Mouse (Mus musculus): ENCODE measurements around the gene Gm45234. TPM values are rescaled to one million over a fixed set of nuclear protein-coding genes. Genes with fewer than 3 reads are reported as not detected.

Gm45234 gene
- polyA plus RNA-seq, 1 experiment from 2014 or later = not detected

DNA sequence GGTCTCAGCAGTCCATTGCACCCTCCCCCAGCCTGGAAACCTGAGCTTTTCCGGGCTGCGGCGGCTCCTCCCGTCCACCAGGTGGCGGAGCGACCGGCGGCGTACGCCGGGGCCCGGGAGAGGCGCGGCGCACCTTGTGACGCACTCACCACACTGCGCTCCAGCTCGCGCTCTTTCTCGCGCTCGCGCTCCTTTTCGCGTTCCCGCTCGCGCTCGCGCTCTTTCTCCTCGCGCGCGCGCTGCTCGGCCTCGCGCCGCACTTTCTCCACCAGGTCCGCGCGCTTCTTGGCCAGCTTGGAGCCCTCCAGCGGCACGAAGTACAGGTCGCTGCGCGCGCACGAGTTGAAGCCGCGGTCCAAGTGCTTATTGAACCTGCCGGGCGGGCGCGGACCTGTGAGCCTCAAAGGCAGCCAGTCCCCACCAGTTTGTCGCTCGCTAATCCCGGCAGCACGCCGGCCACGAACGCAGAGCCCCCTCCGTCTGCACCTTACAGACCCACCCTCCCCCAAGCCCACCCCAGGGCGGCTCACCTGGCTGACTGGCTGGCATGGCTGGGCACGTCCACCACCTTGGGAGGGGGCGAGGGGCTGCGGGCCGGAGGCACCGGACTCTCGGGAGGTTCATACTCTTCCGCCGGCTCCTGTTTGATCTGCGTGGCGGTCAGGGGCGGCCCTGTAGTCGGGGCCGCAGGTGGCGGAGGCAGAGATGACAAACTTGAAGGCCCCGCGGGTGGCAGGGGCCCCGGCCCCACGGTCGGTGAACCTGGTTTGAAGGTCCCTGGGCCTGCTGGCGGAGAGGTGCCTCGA is 10.1 kb downstream of the Gm45234 start:
- peak overlapping the region; percentile 82 for H3K9ac ChIP-seq
- peak overlapping the region; percentile 87 for H3K27ac ChIP-seq
- peaks cover 27% of the 10 kb centered on the region for H3K4me1 ChIP-seq (replicated peaks)
- H3K27me3 ChIP-seq (replicated peaks) = no peaks in the 10 kb centered on the region
- 1% methylated on average over 85 of the region's 85 CpGs for WGBS
- ATAC-seq = peak; percentile 84
- peak overlapping the region; percentile 96 for H3K4me2 ChIP-seq (replicated peaks)
- H3K36me3 ChIP-seq = peaks cover 39% of the 10 kb centered on the region
- peak overlapping the region; percentile 47 for H3K4me3 ChIP-seq (replicated peaks)
- no peaks in the 10 kb centered on the region for H3K9me3 ChIP-seq

DNA sequence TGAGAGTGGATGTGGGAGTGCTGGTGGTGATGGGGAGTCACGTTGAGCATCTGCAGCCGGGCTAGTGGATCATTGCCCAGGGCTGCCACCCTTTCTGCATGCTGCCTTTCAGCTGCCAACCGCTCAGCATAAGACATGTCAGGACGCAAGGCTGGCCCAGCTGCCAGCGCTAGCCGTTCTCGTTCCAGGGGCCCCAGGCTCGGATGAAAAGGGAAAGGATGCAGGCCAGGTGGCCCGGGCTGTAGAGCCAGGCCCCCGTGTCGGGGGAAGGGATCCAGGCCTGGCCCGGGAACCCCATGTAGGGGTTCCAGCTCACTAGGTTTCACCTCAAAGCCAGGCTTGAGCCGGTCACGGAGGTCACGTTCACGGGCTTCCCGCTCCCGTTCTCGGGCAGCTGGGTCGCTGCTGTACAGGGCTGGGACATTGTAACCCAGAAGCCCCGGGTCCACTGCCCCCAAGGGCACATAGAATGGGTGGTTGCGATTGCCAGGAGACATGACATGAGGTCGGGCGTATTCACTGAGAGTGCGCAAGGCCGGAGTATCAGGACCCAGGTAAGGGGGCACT is 11.0 kb downstream of the Gm45234 start:
- Histone ChIP-seq H3K27ac (peak overlapping the region; percentile 87; the same call in 1 of the 2 replicates), H3K9ac (peak overlapping the region; percentile 82), H3K27me3 (replicated peaks) (no peaks in the 10 kb centered on the region), H3K4me1 (replicated peaks) (peaks cover 30% of the 10 kb centered on the region), H3K4me3 (replicated peaks) (peak overlapping the region; percentile 47), H3K4me2 (replicated peaks) (peak overlapping the region; percentile 96), H3K36me3 (peaks cover 39% of the 10 kb centered on the region), H3K9me3 (no peaks in the 10 kb centered on the region)
- WGBS = 73% methylated on average over 26 of the region's 26 CpGs
- no peak for ATAC-seq

DNA sequence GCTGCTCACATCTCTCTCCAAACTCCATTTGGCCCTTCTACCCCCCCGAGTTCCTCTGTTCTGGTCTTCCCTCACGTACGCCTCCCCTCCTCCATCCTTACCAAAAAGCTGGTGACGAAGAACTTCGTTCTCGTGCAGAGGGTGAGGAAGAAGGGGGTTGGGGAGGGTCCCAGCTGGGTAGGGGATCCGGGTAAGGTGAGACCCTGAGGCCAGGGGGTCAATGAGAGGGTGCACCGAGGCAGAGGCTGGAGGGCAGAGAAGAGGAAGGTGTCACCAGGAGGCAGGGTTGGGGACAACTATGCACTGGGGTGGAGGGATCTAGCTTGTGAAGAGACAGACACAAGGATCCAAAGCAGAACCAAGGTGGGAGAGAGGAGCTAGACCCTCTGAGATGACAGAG is 12.2 kb downstream of the Gm45234 start:
- Histone ChIP-seq H3K9ac (no peak overlapping the region), H3K4me2 (replicated peaks) (no peak overlapping the region), H3K27ac (no peak overlapping the region), H3K4me3 (replicated peaks) (no peak overlapping the region), H3K4me1 (replicated peaks) (peaks cover 35% of the 10 kb centered on the region), H3K36me3 (peaks cover 32% of the 10 kb centered on the region), H3K27me3 (replicated peaks) (no peaks in the 10 kb centered on the region), H3K9me3 (no peaks in the 10 kb centered on the region)
- ATAC-seq = no peak
- 89% methylated on average over 8 of the region's 8 CpGs for WGBS

DNA sequence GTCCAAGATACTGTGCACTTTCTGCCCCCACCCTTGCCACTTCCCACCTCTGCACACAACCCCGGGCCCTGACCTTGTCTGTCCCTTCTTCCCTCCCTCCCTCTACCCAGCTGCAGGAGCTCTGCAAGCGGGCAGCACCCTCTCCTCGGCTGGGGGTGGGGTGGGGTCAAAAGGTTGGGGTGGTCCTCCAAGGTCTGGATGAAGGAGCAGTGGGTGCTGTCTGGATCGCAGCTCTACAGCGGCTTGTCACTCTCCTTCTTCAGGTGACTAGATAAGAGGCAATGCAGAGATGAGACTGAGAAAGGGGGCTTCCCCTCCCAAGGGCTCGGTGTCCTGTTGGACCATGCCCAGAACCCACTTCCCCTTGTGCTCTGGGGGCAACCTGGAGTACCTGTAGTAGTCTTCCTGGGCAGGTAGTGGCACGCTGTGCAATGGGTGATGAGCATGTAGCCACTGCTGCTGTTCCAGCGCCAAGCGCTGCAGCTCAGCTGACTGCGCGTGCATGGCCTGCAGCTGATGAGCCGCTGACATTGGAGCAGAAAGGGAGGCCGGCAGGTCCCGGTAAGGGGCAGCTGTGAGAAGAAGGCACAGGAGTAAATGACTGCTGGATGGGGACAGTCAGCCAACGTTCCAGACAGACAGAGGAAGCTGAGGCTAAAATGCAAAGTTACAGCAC is 12.8 kb downstream of the Gm45234 start:
- Histone ChIP-seq H3K9ac (no peak overlapping the region), H3K4me1 (replicated peaks) (peaks cover 37% of the 10 kb centered on the region), H3K36me3 (peaks cover 26% of the 10 kb centered on the region), H3K27ac (no peak overlapping the region), H3K4me2 (replicated peaks) (no peak overlapping the region), H3K4me3 (replicated peaks) (no peak overlapping the region), H3K27me3 (replicated peaks) (no peaks in the 10 kb centered on the region), H3K9me3 (no peaks in the 10 kb centered on the region)
- WGBS = 90% methylated on average over 15 of the region's 15 CpGs
- no peak for ATAC-seq

DNA sequence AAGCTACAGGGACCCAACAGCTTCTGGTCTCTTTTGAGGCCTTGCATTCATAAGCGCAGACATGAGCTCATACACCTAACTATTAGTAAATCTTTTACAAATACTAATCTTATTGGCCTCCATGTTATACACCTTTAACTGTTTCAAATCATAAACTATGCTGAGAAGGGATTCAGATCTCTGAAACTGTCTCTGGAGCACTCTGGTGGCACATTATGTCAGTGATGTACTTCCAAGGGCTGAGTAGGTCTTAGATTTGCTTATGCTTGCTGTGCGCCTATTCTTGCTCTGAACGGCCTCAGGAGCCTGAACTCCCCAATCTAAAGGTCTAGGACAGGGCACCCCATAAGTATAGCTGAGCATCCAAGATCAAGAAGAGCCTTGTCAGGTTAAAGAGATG is 14.0 kb downstream of the Gm45234 start:
- Histone ChIP-seq H3K9ac (peak overlapping the region; percentile 36), H3K27ac (peak overlapping the region; percentile 99), H3K4me1 (replicated peaks) (peaks cover 32% of the 10 kb centered on the region), H3K4me2 (replicated peaks) (peak overlapping the region; percentile 89), H3K4me3 (replicated peaks) (peak overlapping the region; percentile 59), H3K36me3 (peaks cover 15% of the 10 kb centered on the region), H3K9me3 (no peaks in the 10 kb centered on the region), H3K27me3 (replicated peaks) (no peaks in the 10 kb centered on the region)
- 66% methylated on average over 3 of the region's 3 CpGs for WGBS
- ATAC-seq = no peak

DNA sequence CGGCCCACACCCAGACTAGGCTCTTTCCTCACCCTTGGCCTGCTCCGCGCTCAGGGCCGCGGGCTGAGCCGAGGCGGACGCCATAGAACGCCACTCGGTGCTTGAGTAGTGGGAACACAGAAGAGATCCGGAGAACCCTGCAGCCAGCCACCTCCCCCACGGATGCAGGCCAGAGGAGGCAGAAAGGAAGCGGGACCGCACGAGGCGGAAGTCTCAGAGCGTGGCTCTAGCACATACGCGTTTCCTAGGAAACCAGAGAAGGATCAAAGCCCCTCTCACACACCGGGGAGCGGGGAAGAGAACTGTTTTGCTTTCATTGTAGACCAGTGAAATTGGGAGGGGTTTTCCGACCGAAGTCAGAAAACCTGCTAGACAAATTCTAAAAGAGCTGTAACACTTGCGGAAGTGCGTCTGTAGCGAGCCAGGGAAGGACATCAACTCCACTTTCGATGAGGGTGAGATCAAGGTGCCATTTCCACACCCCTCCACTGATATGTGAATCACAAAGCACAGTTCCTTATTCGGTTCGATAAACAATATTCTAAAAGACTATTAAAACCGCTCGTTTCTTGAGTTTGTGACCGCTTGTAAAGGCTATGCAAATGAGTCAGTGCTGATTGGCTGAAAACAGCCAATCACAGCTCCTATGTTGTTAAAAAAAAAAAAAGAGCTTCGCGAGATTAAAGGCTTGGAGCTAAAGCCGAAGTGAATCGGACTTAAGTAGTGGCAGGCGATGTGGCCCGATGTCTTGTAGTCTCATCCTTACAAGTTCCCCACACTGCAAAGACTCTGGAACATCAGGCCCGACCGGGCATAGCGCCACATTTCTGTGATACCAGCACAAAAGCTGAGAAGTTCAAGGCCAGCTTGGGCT is 14.7 kb downstream of the Gm45234 start, which contains the start of gene Grcc10:
Gene Grcc10, minus strand, starts transcription at position 487 of the 874 bp plus-strand sequence.
- WGBS = under 1% methylated on average over 41 of the region's 41 CpGs

DNA sequence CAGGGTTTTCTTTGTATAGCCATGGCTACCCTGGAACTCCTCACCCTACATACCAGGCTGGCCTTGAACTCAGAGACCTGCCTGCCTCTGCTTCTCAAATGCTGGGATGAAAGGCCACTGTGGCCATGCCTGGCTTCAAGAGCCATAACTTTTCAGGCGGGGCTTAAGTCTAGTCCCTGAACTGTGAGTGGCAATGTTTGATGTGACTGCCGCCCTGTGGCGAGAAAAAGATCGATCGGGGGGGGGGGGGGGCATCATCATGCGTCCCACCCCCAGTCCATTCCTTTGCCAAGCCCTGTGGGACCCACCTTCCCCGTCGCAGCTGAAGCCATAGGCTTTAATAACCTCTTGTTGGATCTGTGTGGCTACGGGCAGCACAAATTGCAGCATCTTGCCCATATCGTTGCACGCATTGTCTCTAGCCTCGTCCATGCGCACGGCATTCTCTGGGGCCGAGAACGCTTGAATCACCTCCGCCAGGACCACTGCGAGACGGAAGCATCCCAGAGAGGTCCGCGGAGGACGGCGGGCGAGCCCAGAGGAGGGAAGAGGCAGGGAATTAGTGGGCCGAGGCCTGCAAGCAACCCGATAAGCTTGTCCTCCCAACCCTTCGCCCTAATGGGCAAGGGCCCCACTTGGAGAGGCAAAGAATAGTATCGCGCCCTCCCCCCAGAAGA is 15.5 kb downstream of the Gm45234 start:
- WGBS = under 1% methylated on average over 29 of the region's 29 CpGs
- ATAC-seq = peak; percentile 2

More for the DNA sequence above, 14.7 kb downstream of the Gm45234 start, which contains the start of gene Grcc10:
- Histone ChIP-seq H3K27me3 (replicated peaks) (no peaks in the 10 kb centered on the region), H3K4me3 (replicated peaks) (peak within 1 kb of the TSS; percentile 59), H3K36me3 (peaks cover 14% of the 10 kb centered on the region), H3K9ac (peak within 1 kb of the TSS; percentile 80), H3K4me2 (replicated peaks) (peak within 1 kb of the TSS; percentile 89), H3K27ac (peak within 1 kb of the TSS; percentile 99), H3K4me1 (replicated peaks) (peaks cover 25% of the 10 kb centered on the region), H3K9me3 (no peaks in the 10 kb centered on the region)
- peak; percentile 78 for ATAC-seq

DNA sequence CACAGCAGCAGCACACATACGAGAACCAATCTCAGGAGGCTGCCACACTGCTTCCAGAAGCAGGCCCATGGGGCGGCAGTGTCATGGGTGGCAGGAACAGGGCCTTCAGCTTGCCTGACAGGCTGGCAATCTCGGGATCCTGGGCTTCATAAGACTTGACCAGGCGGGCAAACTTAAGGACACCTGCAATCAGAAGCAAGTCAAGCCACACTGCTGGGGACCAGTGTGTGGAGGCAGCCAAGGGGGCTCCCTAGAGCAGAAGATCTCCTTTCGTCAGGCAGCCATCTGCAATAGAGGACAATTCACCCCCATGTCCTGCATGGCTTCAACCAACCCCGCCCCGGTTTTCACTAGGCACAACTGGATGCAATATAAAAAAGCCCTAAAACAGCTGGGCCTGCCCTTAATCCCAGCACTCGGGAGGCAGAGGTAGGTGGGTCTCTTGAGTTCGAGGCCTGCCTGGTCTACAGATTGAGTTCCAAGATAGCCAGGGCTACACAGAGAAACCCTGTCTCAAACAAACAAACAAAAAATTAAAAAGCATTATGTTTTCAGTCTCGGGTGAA is 16.5 kb downstream of the Gm45234 start:
- no peaks in the 10 kb centered on the region for H3K9me3 ChIP-seq
- H3K36me3 ChIP-seq = peaks cover 9% of the 10 kb centered on the region; the same call in 1 of the 2 replicates
- H3K4me3 ChIP-seq (replicated peaks) = no peak overlapping the region
- H3K27ac ChIP-seq = peak overlapping the region; percentile 74
- H3K4me2 ChIP-seq (replicated peaks) = peak overlapping the region; percentile 48
- WGBS = 81% methylated on average over 10 of the region's 10 CpGs
- peaks cover 14% of the 10 kb centered on the region for H3K4me1 ChIP-seq (replicated peaks)
- H3K27me3 ChIP-seq (replicated peaks) = no peaks in the 10 kb centered on the region
- no peak for ATAC-seq
- H3K9ac ChIP-seq = no peak overlapping the region

More for the DNA sequence above, 15.5 kb downstream of the Gm45234 start:
- Histone ChIP-seq H3K27ac (peak overlapping the region; percentile 99), H3K4me2 (replicated peaks) (peak overlapping the region; percentile 89), H3K27me3 (replicated peaks) (no peaks in the 10 kb centered on the region), H3K4me1 (replicated peaks) (peaks cover 21% of the 10 kb centered on the region), H3K9ac (peak overlapping the region; percentile 80), H3K36me3 (peaks cover 14% of the 10 kb centered on the region), H3K4me3 (replicated peaks) (peak overlapping the region; percentile 59), H3K9me3 (no peaks in the 10 kb centered on the region)

DNA sequence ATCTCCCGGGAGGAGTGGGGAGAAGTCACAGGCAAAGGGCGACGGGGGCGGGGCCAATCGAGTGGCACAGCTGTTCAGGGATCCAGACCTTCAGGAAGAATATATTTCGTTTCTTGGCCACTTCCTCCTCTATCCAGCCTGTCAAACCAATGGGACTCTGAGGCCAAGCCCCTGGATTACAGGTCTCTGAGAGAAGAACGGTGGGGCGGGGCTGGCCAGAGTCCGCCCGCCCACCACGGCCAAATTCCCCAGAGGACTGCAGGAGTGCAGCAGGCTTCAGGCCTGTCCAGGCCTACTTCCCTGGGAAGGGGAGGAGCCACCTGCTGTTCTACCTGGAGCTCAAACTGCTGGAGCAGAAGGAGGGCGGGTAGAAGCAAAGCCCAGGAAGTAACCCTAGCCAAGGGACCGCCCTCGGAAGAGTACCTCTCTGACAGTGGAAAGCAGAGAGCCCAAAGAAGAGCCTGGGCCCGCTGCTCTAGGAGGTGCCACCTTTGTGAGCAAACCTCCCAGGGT is 17.3 kb downstream of the Gm45234 start, which contains the start of gene Ptpn6:
Gene Ptpn6, minus strand, starts transcription at position 204 of the 513 bp plus-strand sequence.
- peak within 1 kb of the TSS; percentile 74 for H3K27ac ChIP-seq
- WGBS = 15% methylated on average over 15 of the region's 15 CpGs
- peak within 1 kb of the TSS; percentile 48 for H3K4me2 ChIP-seq (replicated peaks)
- H3K4me3 ChIP-seq (replicated peaks) = peak within 1 kb of the TSS; percentile 26
- H3K27me3 ChIP-seq (replicated peaks) = no peaks in the 10 kb centered on the region
- H3K9me3 ChIP-seq = no peaks in the 10 kb centered on the region
- peak; percentile 86 for ATAC-seq
- peaks cover 7% of the 10 kb centered on the region; the same call in 1 of the 2 replicates for H3K36me3 ChIP-seq
- H3K4me1 ChIP-seq (replicated peaks) = peaks cover 14% of the 10 kb centered on the region
- no peak within 1 kb of the TSS for H3K9ac ChIP-seq

DNA sequence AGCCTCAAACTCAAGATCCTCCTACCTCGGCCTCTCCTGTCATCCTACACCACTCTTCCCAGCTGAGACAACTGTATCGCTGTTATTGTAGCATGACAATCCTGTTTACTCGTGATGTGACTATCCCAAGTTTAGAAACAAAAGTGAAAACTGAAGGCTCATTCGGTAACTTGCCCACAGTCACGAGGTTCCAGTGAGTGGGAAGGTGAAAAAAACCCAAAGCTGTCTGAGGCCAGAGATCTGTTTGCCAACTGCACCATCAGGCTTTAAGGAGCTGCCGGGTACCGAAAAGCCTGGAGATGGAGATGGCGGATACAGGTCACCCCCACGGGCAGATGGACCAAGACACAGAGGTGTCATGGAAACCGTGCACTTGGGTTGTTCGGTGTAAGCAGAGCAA is 18.8 kb downstream of the Gm45234 start:
- H3K27me3 ChIP-seq (replicated peaks) = no peaks in the 10 kb centered on the region
- no peaks in the 10 kb centered on the region for H3K9me3 ChIP-seq
- WGBS = 93% methylated on average over 11 of the region's 11 CpGs
- H3K36me3 ChIP-seq = no peaks in the 10 kb centered on the region
- no peak overlapping the region for H3K4me2 ChIP-seq (replicated peaks)
- H3K27ac ChIP-seq = no peak overlapping the region
- H3K4me1 ChIP-seq (replicated peaks) = peaks cover 21% of the 10 kb centered on the region
- ATAC-seq = no peak
- no peak overlapping the region for H3K9ac ChIP-seq
- no peak overlapping the region for H3K4me3 ChIP-seq (replicated peaks)

DNA sequence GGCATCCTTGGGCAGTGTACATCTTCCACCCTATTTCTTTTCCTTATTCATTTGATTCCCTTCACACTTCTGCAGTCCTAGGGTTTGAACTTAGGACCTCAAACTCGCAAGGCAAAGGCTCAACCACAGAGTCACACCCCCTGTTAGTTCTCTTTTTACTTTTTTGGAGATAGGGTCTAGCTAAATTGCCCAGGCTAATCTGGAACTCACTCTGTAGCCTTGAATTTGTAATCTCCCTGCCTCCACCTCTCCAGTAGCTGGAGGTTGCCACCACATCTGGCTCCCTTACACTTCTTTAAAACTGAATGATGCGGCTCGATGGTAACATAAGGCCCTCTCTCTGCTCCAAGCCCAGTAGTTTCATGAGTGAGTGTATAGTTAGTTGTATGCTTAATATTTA is 21.4 kb downstream of the Gm45234 start:
- Histone ChIP-seq H3K27ac (no peak overlapping the region), H3K9ac (no peak overlapping the region), H3K4me2 (replicated peaks) (no peak overlapping the region), H3K4me3 (replicated peaks) (no peak overlapping the region), H3K36me3 (no peaks in the 10 kb centered on the region), H3K4me1 (replicated peaks) (peaks cover 12% of the 10 kb centered on the region), H3K27me3 (replicated peaks) (no peaks in the 10 kb centered on the region), H3K9me3 (no peaks in the 10 kb centered on the region)
- ATAC-seq = no peak
- 91% methylated on average over 3 of the region's 3 CpGs for WGBS

All from intestine, embryonic 15.5 days (tissue).